Mouse (Mus musculus): ENCODE measurements around the gene Urm1. TPM values are rescaled to one million over a fixed set of nuclear protein-coding genes. Genes with fewer than 3 reads are reported as not detected.

Gene Urm1
- total and polyA plus RNA-seq, 3 experiments: 90.5 to 131 TPM; not detected in 1

DNA sequence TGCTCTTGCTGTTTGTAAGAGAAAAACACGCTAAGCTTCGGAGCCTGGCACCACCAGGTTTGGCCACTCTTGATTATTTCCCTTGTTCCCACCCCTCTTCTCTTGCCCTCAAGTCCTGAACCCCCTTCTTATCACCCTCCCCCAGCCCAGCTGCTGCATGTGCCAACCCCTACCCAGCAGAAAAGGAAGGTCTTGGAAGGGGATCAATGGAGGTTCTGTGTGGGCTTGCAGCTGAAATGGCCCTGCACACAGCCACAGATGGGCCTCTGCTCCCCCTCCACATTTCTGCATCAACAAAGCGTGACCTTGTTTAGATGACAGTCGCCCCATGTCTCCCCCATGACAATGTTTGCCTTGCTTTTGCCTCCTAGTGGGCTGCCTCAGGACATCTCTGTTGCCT is 11.2 kb downstream of the Urm1 start:
- Histone ChIP-seq H3K4me3 (ENCODE audit: control insufficient read depth in 1 of 2, insufficient read depth in 1 of 2, low read depth in 2 of 2, low read length in 2 of 2) (no peak overlapping the region), H3K79me2 (ENCODE audit: control insufficient read depth, insufficient read depth, low read length, poor library complexity) (peaks cover 27% of the 10 kb centered on the region), H3K4me1 (ENCODE audit: control insufficient read depth in 1 of 2, insufficient read depth in 2 of 2, low read length in 2 of 2) (peaks cover 0 to 9% of the 10 kb centered on the region in 2 experiments; a peak in 2 of 4 replicates), H3K27ac (ENCODE audit: control insufficient read depth, low read depth, low read length) (no peak overlapping the region), H3K9ac (ENCODE audit: control insufficient read depth, low read depth, low read length, poor library complexity, severe bottlenecking) (no peak overlapping the region), H3K9me3 (replicated peaks; ENCODE audit: insufficient read depth, low read length) (no peaks in the 10 kb centered on the region), H3K27me3 (ENCODE audit: control insufficient read depth in 1 of 2, insufficient read depth in 2 of 2, low read length in 2 of 2) (no peaks in the 10 kb centered on the region), H3K36me3 (ENCODE audit: control insufficient read depth in 1 of 2, insufficient read depth in 2 of 2, low read length in 2 of 2) (peaks cover 2 to 6% of the 10 kb centered on the region in 2 experiments; a peak in 3 of 4 replicates)
- no peak for TF ChIP-seq GATA1 (IDR thresholded peaks at IDR 0.05; ENCODE audit: low read depth, low read length)
- TF ChIP-seq MXI1 (IDR thresholded peaks at IDR 0.05; ENCODE audit: low read depth, low read length): no peak
- TF ChIP-seq USF2 (IDR thresholded peaks at IDR 0.05; ENCODE audit: borderline replicate concordance in 1 of 2, insufficient read depth in 1 of 2, low read depth in 1 of 2, low read length in 2 of 2): no peak
- no peak for TF ChIP-seq POLR2AphosphoS2 (IDR thresholded peaks at IDR 0.05; ENCODE audit: low read length)
- no peak for TF ChIP-seq HCFC1 (IDR thresholded peaks at IDR 0.05; ENCODE audit: low read depth, low read length)
- TF ChIP-seq NELFE (IDR thresholded peaks at IDR 0.05; ENCODE audit: low read depth, low read length): no peak
- no peak for TF ChIP-seq MAFK (IDR thresholded peaks at IDR 0.05; ENCODE audit: borderline replicate concordance, low read depth, low read length)
- TF ChIP-seq SMC3 (IDR thresholded peaks at IDR 0.05; ENCODE audit: low read depth, low read length): no peak
- no peak for TF ChIP-seq MAZ (IDR thresholded peaks at IDR 0.05; ENCODE audit: low read depth, low read length)
- TF ChIP-seq ZNF384 (IDR thresholded peaks at IDR 0.05; ENCODE audit: low read depth, low read length): no peak
- no peak for TF ChIP-seq NRF1 (IDR thresholded peaks at IDR 0.05; ENCODE audit: insufficient read depth, low read depth, low read length, poor library complexity, severe bottlenecking)
- no peak for TF ChIP-seq BHLHE40 (IDR thresholded peaks at IDR 0.05; ENCODE audit: borderline replicate concordance, low read depth, low read length)
- TF ChIP-seq CTCF (IDR thresholded peaks at IDR 0.05 in 2 of 3, conservative IDR thresholded peaks at IDR 0.05 in 1 of 3; ENCODE audit: control insufficient read depth in 1 of 3, insufficient read depth in 1 of 3, low read depth in 2 of 3, low read length in 3 of 3, poor library complexity in 1 of 3, severe bottlenecking in 1 of 3): no peak
- no peak for TF ChIP-seq POLR2A (IDR thresholded peaks at IDR 0.05; ENCODE audit: control insufficient read depth in 1 of 2, insufficient read depth in 1 of 2, low read depth in 1 of 2, low read length in 2 of 2, poor library complexity in 1 of 2)
- TF ChIP-seq ZKSCAN1 (IDR thresholded peaks at IDR 0.05; ENCODE audit: low read depth, low read length): no peak
- TF ChIP-seq UBTF (IDR thresholded peaks at IDR 0.05; ENCODE audit: borderline replicate concordance, insufficient read depth, low read depth, low read length): no peak
- TF ChIP-seq TCF12 (IDR thresholded peaks at IDR 0.05; ENCODE audit: low read depth, low read length): no peak
- no peak for TF ChIP-seq TBP (IDR thresholded peaks at IDR 0.05; ENCODE audit: low read depth, low read length)
- TF ChIP-seq EP300 (IDR thresholded peaks at IDR 0.05; ENCODE audit: low read depth in 1 of 2, low read length in 2 of 2): no peak
- no peak for TF ChIP-seq RAD21 (IDR thresholded peaks at IDR 0.05; ENCODE audit: low read depth, low read length)
- no peak for DNase-seq (ENCODE audit: low read depth, low spot score)

DNA sequence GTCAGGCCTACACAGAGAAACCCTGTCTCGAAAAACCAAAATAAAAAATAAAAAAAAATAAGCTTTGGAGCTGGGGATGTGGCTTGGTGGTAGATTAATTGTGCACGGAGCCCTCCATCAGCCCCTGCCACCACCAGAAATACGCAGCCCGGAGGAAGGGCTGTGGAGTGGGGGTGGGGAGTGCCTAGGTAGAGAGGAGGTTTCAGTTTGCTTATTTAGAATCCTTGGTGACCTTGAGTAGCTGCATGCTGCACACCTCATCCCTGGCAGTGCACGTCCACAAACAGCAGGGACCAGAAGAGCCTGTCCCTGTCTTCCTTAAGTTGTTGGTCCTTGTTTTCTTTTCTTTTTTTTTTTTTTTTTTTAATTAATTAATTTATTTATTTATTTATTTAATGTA is 13.9 kb downstream of the Urm1 start:
- Histone ChIP-seq H3K79me2 (ENCODE audit: control insufficient read depth, insufficient read depth, low read length, poor library complexity) (peaks cover 11% of the 10 kb centered on the region), H3K9ac (ENCODE audit: control insufficient read depth, low read depth, low read length, poor library complexity, severe bottlenecking) (no peak overlapping the region), H3K27ac (ENCODE audit: control insufficient read depth, low read depth, low read length) (no peak overlapping the region), H3K27me3 (ENCODE audit: control insufficient read depth in 1 of 2, insufficient read depth in 2 of 2, low read length in 2 of 2) (no peaks in the 10 kb centered on the region), H3K4me3 (ENCODE audit: control insufficient read depth in 1 of 2, insufficient read depth in 1 of 2, low read depth in 2 of 2, low read length in 2 of 2) (no peak overlapping the region), H3K4me1 (ENCODE audit: control insufficient read depth in 1 of 2, insufficient read depth in 2 of 2, low read length in 2 of 2) (peaks cover 0 to under 1% of the 10 kb centered on the region in 2 experiments; a peak in 1 of 4 replicates), H3K36me3 (ENCODE audit: control insufficient read depth in 1 of 2, insufficient read depth in 2 of 2, low read length in 2 of 2) (peaks cover 0 to 2% of the 10 kb centered on the region in 2 experiments; a peak in 2 of 4 replicates), H3K9me3 (replicated peaks; ENCODE audit: insufficient read depth, low read length) (no peaks in the 10 kb centered on the region)
- no peak for DNase-seq (ENCODE audit: low read depth, low spot score)
- TF ChIP-seq MYB (IDR thresholded peaks at IDR 0.05; ENCODE audit: low read depth, low read length): no peak
- TF ChIP-seq POLR2AphosphoS5 (IDR thresholded peaks at IDR 0.05; ENCODE audit: borderline replicate concordance, low read depth, low read length): no peak
- TF ChIP-seq CHD1 (IDR thresholded peaks at IDR 0.05; ENCODE audit: low read depth, low read length): no peak
- no peak for TF ChIP-seq USF2 (IDR thresholded peaks at IDR 0.05; ENCODE audit: borderline replicate concordance in 1 of 2, insufficient read depth in 1 of 2, low read depth in 1 of 2, low read length in 2 of 2)
- TF ChIP-seq MAZ (IDR thresholded peaks at IDR 0.05; ENCODE audit: low read depth, low read length): no peak
- no peak for TF ChIP-seq ETS1 (IDR thresholded peaks at IDR 0.05; ENCODE audit: low read depth, low read length)
- TF ChIP-seq KAT2A (conservative IDR thresholded peaks at IDR 0.05; ENCODE audit: low read depth, low read length): no peak

Data from MEL (cell line).